Mouse (Mus musculus) urinary bladder, postnatal 0 days (tissue): Measurements from ENCODE around the gene Lrrtm1. TPM values are rescaled to one million over a fixed set of nuclear protein-coding genes. Genes with fewer than 3 reads are reported as not detected.

Source experiments
- polyA plus RNA-seq: library from polyadenylated mRNA; unstranded; fragments of >200 nt; fragmentation: Nextera tagmentation; extraction: Ambion mirVana; gene quantifications from 2 replicates; pipeline ENCODE4 v1.2.1, GENCODE M21; 2015

Gene Lrrtm1
- 0.40 and 0.45 TPM in 2 replicates for polyA plus RNA-seq

DNA sequence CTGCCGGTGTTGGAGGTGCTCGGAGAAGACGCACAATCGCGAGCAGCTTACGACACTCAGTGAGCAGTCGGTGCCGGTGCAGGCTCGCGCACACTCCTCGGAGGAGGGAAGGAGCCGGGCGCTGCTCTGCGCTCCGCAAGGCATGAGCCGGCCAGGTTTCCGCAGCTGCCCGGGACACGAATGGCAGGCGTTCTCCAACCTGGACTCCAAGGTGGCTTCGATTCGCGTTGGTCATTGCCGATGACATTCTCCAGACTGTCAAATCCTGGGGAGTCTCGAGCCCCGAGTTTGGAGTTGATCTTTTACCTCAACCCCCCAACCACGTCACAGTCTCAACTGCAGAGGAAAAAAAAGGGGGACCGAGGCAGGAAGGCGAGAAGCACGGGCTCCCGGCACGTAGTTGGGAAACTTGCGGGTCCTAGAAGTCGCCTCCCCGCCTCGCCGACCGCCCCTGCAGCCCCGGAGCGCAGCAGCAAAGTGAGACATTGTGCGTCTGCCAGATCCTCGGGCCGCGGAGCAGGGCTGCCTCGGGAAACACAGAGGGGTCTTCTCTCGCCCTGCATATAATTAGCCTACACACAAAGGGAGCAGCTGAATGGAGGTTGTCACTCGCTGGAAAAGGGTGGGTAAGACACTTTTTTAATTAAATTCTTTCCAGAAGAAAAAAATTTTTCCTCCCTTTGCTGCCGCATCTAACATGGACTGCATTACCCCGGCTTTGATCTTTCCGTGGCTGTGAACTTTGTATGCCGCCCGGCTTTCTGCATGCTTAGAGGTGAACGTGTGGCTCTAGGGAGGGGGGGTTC lies at the start of gene Lrrtm1:
TSS of gene Lrrtm1 (plus strand) at position 89 of the 806 bp plus-strand sequence.

